Mouse (Mus musculus) lung, postnatal 10 days (tissue): ENCODE measurements at regions not wholly inside any gene's neighbourhood (a gene's known extent, or its start where the extent isn't known, plus 50 kb on each side); places are given as distances from the start of the nearest gene placed in this dataset.

Source experiments
- DNase-seq: peaks from one replicate; pipeline ENCODE4 v3.0.0; 2021

GRCm38 (mm10) chr1:65509003-65509402, 227.1 kb downstream of the Pth2r start:
- no peak for DNase-seq

DNA sequence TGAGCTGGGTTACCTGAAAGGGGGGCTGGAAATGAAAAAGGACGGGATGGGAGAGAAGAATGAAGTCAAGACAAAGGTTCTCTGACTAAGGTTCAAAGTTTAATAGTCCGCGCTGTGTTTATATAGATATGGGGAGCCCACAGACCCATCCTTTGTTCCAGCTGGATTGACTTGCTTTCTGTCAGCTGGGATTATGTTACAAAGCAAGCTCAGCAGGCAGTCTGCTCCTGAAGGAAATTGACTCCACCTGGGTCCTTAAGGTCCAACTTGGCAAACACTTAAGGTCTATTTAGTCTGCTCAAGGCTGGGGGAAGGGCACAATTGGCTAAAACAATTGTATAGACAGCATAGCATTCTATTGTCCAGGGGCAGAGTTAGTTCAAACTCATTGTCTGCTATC, 253.8 kb downstream of the Pth2r start:
- no peak for DNase-seq

DNA sequence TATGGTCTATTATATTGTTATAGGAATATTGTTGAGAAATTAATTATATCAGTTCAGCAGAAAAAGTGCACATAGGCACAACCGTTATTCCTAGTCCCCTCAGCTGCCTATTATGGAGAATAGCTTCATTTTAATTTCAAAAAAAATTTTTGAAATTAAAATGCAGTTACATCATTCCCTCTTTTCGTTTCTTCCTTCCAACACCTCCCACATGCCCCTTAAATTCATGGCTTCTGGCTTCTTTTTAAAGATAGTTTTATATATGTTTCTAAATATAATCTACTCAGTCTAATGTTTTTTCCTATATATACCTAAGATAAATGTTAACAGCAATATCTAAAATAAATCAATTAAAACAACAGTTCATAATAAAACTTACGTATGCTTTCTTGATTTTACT, 256.7 kb downstream of the Pth2r start:
- DNase-seq = no peak

- no peak for DNase-seq
These were observed 262.5 kb downstream of the Pth2r start for GRCm38 (mm10) chr1:65544219-65544864.

DNA sequence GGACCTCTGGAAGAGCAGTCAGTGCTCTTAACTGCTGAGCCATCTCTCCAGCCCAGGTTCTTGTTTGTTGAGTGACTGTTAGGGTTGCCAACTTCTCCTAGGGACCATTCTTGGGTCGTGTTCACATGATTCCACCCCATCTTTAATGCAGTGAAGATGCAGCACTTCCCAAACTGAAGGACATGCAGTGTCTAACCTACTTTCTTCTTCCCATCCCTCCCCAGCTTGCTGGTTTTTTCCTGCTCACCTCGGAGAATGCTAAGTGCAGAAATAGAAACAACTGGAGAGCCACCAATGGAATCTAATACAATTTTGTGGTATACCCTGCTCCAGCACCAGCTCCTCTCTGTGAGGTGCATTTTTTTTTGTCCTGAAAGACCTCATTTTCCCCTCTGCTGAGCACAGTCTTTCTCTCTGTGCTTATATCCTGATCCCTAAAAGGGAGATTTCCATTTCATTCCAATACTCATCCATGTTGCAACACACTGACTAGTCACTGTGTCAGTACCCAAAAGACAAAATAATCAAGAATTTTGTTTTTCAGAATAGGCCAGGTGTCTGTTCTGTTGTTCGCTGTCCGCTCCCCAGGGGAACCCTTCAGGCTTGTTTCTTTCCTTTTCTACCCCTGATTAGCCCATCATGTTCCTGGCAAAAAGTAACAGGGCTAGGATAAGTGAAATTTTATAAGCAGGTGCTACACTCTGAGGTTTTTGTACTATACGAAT, 263.6 kb downstream of the Pth2r start:
- DNase-seq = no peak

GRCm38 (mm10) chr1:65548830-65549229, 267.0 kb downstream of the Pth2r start:
- no peak for DNase-seq

- DNase-seq = no peak
These were observed 305.5 kb downstream of the Pth2r start for GRCm38 (mm10) chr1:65587402-65587801.

- no peak for DNase-seq
These were observed 291.0 kb upstream of the Crygf start for GRCm38 (mm10) chr1:65635315-65635714.

GRCm38 (mm10) chr1:65654460-65654859, 271.9 kb upstream of the Crygf start:
- no peak for DNase-seq

GRCm38 (mm10) chr1:65681960-65682359, 244.4 kb upstream of the Crygf start:
- DNase-seq = no peak

GRCm38 (mm10) chr1:65687322-65687721, 239.0 kb upstream of the Crygf start:
- no peak for DNase-seq

DNA sequence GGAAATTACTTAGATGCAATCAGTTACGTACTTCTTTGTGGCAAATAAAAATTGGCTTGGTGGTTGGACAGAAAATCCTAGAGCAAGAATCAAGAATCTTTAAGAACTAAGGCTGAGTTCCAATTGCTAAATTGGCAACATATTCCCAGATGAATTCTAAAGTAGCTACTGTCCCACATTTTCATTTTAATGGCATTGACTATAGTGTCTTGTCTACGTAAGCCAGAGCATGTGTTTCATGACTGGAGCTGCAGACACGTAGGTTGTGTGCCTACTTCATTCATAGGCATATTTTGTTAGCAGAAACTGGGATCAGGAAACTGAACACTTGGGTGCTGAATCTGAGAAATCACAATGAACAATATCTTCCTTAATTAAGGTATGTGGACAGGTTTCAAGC, 196.1 kb upstream of the Crygf start:
- no peak for DNase-seq

DNA sequence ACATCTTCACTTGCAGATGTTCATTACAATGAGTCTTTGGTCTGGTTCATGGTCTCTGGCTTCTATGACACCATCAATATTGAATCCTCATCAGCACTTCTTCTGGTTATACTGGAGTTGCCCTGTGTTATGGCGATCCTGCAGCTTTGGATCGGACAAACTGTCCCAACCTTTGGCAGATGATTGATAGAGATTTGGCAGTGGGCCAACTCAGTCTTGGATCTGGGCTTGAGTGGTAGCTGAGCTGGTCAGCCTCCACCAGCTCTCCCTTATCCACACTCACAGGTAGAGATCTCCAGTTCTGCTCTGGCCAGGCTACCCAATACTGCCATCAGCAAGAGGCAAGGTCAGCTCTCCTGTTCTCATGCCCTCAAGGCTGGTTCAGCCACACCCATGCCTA, 168.4 kb upstream of the Crygf start:
- DNase-seq = peak; percentile 2

GRCm38 (mm10) chr1:65761141-65761540, 165.2 kb upstream of the Crygf start:
- no peak for DNase-seq

- no peak for DNase-seq
These were observed 126.1 kb upstream of the Crygf start for GRCm38 (mm10) chr1:65800244-65800643.

DNA sequence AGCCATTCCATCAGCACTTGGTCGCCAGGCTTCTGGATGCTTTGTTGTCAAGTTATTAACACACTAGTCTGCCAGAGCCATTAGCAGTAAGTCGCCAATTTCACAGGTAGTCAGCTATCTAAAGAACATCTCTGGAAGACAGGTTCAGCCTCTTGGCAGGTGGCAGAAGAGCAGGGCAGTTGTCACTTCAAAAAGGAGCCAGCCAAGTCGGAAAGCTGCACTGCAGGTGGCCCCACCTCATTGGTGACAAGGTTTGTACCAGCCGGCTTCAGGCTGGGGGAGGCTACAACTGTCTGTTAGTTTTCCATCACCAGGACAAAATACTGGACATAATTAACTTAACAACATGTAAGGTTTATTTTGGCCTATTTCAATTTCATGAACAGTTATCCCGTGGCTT, 105.5 kb upstream of the Crygf start:
- no peak for DNase-seq

DNA sequence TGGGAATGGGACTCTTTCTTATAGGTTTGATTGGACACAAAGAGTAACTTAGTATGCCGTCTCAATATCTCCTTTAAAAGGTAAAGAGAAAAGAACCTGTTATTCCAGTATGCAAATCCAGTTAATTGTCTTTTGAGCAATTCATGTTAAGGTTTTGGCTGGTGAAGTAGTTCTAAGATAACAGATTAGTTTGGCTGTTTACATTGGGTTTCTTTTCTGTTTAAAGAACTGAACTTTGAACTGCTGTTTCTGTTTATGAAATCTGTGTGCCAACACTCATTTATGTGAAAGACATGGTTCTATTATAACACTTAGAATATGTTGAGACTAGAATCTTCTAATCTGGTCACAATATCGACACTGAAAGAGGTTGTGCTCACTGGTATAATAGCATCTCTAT, 85.2 kb upstream of the Crygf start:
- no peak for DNase-seq

DNA sequence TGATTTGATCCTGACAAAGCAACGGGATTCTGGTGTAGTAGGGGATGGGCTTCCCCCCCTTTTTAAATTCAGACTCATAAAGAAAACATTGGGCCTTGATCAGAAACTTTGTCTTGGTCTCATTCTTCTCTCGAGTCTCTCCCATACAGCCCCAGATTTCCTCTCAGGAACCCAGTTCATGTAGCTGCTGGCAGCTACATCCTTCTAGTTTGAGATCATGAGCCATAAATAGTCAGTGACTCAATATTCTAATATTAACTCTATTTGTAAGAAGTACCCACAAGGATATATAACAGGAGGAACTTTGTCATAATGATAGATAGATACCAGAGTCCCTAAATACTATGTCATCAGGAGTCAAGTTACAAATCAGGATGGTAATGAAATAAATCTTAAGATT, 79.3 kb upstream of the Crygf start:
- no peak for DNase-seq

- peak; percentile 24 for DNase-seq
These were observed 52.6 kb upstream of the Crygf start for GRCm38 (mm10) chr1:65873691-65874090.
